Mouse (Mus musculus): Measurements from ENCODE around the gene Ifna11.
A peak's percentile ranks its signal among the peaks of the same experiment; 100 is the strongest.

GRCm38 (mm10) chr4:88822995-88823394 lies 3.2 kb downstream of the Ifna11 start:
- TF ChIP-seq CTCF (IDR thresholded peaks at IDR 0.05; ENCODE audit: borderline replicate concordance, extremely low read depth, insufficient read depth, insufficient read length) = peak; percentile 47; the same call in 1 of the 2 replicates
- no peak for TF ChIP-seq POLR2A (IDR thresholded peaks at IDR 0.05; ENCODE audit: borderline replicate concordance, extremely low read depth, insufficient read depth, insufficient read length, poor library complexity, severe bottlenecking)
